Mouse (Mus musculus) ES-E14 (cell line): ENCODE data around the gene Gm266. TPM values are rescaled to one million over a fixed set of nuclear protein-coding genes. Genes with fewer than 3 reads are reported as not detected.

ENCODE experiments used
- DNase-seq: peaks from one replicate; pipeline ENCODE4 v3.0.0-alpha.2; 2013; ENCODE audit warnings: low read depth, low spot score
- H3K27ac ChIP-seq: 2 replicates; pipeline ENCODE4 v1.5.1; 2012; ENCODE audit warnings: low read depth, mild to moderate bottlenecking, low read length, moderate library complexity, mixed read lengths; ENCODE audit not compliant: poor library complexity, insufficient read depth, severe bottlenecking
- H3K36me3 ChIP-seq: 2 replicates; pipeline ENCODE4 v1.6.1; 2012; ENCODE audit warnings: mild to moderate bottlenecking, low read length, moderate library complexity, mixed read lengths; ENCODE audit not compliant: control insufficient read depth, poor library complexity, insufficient read depth, severe bottlenecking
- H3K4me1 ChIP-seq, 2 experiments: fragments of 150-350 bp in 1 of 2; sonication (generic) in 1 of 2; 2 replicates each; pipeline ENCODE4 v1.6.1; 2012; ENCODE audit warnings: low read length in 2 of 2, mild to moderate bottlenecking in 1 of 2, mixed read lengths in 1 of 2; ENCODE audit not compliant: control insufficient read depth in 2 of 2, insufficient read depth in 2 of 2, poor library complexity in 1 of 2
- H3K4me3 ChIP-seq, 2 experiments: fragments of 150-350 bp in 1 of 2; sonication (generic) in 1 of 2; 2 replicates each; pipeline ENCODE4 v1.5.1; 2012; ENCODE audit warnings: low read length in 2 of 2, low read depth in 1 of 2, mild to moderate bottlenecking in 1 of 2, mixed read lengths in 1 of 2; ENCODE audit not compliant: insufficient read depth in 1 of 2, poor library complexity in 1 of 2, severe bottlenecking in 1 of 2
- H3K9ac ChIP-seq: 2 replicates; pipeline ENCODE4 v1.6.1; 2012; ENCODE audit warnings: low read depth, mild to moderate bottlenecking, low read length, mixed read lengths; ENCODE audit not compliant: poor library complexity, insufficient read depth, severe bottlenecking
- H3K9me3 ChIP-seq: fragments of 150-350 bp; sonication (generic); 2 replicates; pipeline ENCODE4 v1.6.1; 2012; ENCODE audit warnings: low read depth, mild to moderate bottlenecking, low read length; ENCODE audit not compliant: control insufficient read depth, insufficient read depth
- CHD2 ChIP-seq: IDR thresholded peaks from 2 replicates; pipeline ENCODE4 v1.6.1; 2014; ENCODE audit warnings: mild to moderate bottlenecking, low read depth, low read length, inconsistent platforms
- HCFC1 ChIP-seq: IDR thresholded peaks from 2 replicates; pipeline ENCODE4 v1.6.1; 2012; ENCODE audit warnings: low read length, inconsistent platforms, borderline replicate concordance; ENCODE audit not compliant: insufficient read depth
- MAFK ChIP-seq: IDR thresholded peaks from 2 replicates; pipeline ENCODE4 v1.6.1; 2014; ENCODE audit warnings: mild to moderate bottlenecking, low read depth, low read length, inconsistent platforms; ENCODE audit not compliant: insufficient read depth
- ZC3H11A ChIP-seq: IDR thresholded peaks from 2 replicates; pipeline ENCODE4 v1.6.1; 2012; ENCODE audit warnings: low read depth, mild to moderate bottlenecking, inconsistent platforms, low read length, borderline replicate concordance
- ZNF384 ChIP-seq: IDR thresholded peaks from 2 replicates; pipeline ENCODE4 v1.6.1; 2012; ENCODE audit warnings: low read depth, low read length, inconsistent platforms
- in situ Hi-C, 2 experiments: fragments of 600-800 bp; cut with MboI; formaldehyde crosslinking; loops; one replicate each; pipeline ENCODE4 v1.15.1; 2025; ENCODE audit warnings: low sequenced_read_pairs in 2 of 2, inconsistent platforms in 1 of 2; ENCODE audit not compliant: unreplicated experiment in 2 of 2
- total RNA-seq: library from RNA; depleted of rRNA; stranded (reverse); fragments of 300-350 nt; gene quantifications from 2 replicates; pipeline ENCODE4 v1.2.3, GENCODE M21; 2012

Gene Gm266
- total RNA-seq, 1 experiment: 0.62 TPM

DNA sequence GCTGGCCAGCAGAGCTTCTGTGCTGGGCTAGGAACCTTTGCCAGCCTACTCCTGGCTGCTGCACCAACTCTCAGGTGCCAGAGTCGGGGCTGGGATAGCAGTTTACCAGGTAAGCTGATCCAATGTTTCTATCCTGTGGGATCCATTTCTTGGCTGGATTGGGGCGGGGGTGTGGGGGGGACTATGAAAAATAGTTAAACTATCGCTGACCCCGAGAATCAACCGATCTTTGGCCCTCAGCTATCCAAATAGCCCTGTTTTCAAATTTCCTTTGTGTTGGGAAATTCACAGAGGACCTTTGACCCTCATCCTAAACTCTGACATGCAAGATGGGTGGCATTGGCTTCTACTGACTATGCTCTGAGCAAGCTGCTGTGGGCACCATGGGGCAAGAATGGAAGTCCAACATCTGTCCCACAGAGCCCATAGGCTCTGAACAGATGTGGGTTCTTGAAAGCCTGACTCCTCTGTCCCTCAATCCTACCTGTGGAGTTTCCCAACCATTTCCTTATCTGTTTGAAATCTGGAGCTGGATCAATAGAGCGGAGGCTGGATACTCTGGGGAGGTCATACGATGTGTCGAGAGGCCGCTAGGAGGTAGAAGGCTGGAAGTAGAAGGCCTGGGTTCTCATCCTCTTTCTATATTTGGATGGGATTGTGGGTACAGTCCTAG is 44.8 kb downstream of the Gm266 start:
- DNase-seq: no peak
- in situ Hi-C loops: no loop called here
- Histone ChIP-seq H3K9ac (no peak overlapping the region), H3K36me3 (no peaks in the 10 kb centered on the region), H3K4me1 (peaks cover 0 to 5% of the 10 kb centered on the region in 2 experiments; a peak in 2 of 4 replicates), H3K9me3 (no peaks in the 10 kb centered on the region), H3K4me3 (no peak overlapping the region), H3K27ac (no peak overlapping the region)
- TF ChIP-seq CHD2: no peak
- no peak for TF ChIP-seq ZC3H11A
- TF ChIP-seq MAFK: no peak
- TF ChIP-seq HCFC1: no peak
- no peak for TF ChIP-seq ZNF384

- in situ Hi-C loops: no loop called here
- no peaks in the 10 kb centered on the region for H3K36me3 ChIP-seq
- no peaks in the 10 kb centered on the region for H3K9me3 ChIP-seq
- DNase-seq: no peak
- no peak overlapping the region for H3K4me3 ChIP-seq
- H3K27ac ChIP-seq: no peak overlapping the region
- no peak overlapping the region for H3K9ac ChIP-seq
- H3K4me1 ChIP-seq: peaks cover 0 to 6% of the 10 kb centered on the region in 2 experiments; a peak in 2 of 4 replicates
- no peak for TF ChIP-seq CHD2
Observed at GRCm38 (mm10) chr12:111438850-111439249, 46.8 kb downstream of the Gm266 start.

DNA sequence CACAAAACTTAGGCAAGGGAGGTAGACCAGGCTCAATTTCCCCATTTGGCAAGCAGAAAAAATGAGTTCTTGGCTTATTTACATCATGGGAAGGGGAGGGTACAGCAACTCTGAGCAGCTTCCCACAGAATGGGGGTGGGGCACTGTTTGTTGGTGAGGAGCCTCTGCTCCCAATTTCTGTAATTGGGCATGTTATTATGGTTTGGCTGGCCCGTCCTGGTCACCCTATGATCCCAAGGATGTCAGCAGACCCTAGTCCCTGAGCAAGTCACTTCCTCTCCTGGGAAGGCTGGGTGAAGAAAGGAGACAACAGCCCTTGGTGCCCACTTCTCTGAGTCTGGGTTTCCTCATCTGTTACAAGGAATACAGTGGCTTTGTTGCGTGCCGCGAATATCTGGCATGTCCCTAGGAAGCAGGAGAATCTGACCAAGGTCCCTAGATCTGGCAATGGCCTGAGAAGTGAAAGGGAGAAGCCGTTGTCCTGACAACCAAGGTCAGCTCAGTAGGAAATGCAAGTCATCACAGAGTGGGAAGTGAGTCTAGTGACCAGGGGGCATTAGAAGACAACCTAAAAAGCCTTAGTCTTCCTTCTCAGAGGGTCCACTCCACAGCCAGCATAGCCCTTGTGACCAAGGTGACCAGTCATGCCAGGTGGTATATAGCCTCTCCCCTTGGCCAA is 48.3 kb downstream of the Gm266 start:
- no peak for TF ChIP-seq ZC3H11A
- TF ChIP-seq CHD2: no peak
- Histone ChIP-seq H3K36me3 (no peaks in the 10 kb centered on the region), H3K4me1 (peaks cover 0 to 8% of the 10 kb centered on the region in 2 experiments; a peak in 3 of 4 replicates), H3K4me3 (no peak overlapping the region), H3K9me3 (no peaks in the 10 kb centered on the region), H3K9ac (no peak overlapping the region), H3K27ac (no peak overlapping the region)
- in situ Hi-C loops: no loop called here
- no peak for DNase-seq

DNA sequence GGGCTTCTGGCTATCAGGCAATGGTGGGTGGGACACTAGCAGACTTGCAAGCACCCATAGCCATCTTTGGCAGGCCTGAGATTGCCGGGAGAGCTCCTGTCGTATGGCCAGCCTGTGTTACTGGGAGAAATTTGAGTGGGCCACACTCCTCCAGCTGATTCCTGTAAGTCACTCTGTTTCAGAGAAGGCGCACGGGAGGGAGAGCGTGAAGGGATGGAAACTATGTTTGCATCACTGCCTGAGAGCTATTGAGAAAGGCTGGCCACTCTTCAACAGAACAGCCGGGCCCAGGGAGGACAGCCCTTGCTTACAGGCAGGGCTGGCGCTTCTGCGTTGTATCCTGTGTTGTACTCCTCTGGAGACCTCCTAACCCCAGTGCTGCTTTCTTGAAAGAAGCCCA is 49.0 kb downstream of the Gm266 start:
- Histone ChIP-seq H3K4me1 (peaks cover 0 to 12% of the 10 kb centered on the region in 2 experiments; a peak in 2 of 4 replicates), H3K9me3 (no peaks in the 10 kb centered on the region), H3K36me3 (no peaks in the 10 kb centered on the region), H3K4me3 (no peak overlapping the region), H3K27ac (no peak overlapping the region), H3K9ac (no peak overlapping the region)
- in situ Hi-C loops: no loop called here
- DNase-seq: no peak
- TF ChIP-seq ZC3H11A: no peak
- TF ChIP-seq MAFK: no peak

DNA sequence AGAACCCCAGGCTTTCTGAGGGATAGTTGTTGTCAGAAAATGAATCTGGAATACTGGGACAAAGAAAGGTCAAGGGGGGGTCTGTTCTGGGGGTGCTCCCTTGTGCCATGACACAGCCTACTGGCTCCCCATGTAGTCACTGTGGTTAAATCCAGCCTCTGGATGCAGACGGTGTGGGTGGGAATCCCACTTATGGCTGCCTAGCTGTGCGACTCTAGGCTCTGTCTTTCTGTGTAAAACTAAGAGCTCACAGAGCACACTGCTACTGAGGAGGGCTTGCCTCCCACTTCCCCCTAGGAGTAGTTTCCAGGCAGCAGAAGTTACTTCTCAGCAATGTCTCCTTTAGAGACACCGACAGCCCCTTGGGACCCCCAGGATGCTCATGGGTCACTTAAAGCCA is 49.5 kb downstream of the Gm266 start:
- H3K9me3 ChIP-seq: no peaks in the 10 kb centered on the region
- TF ChIP-seq ZNF384 (no peak), ZC3H11A (no peak), HCFC1 (no peak), CHD2 (no peak), MAFK (no peak)
- H3K27ac ChIP-seq: no peak overlapping the region
- H3K4me1 ChIP-seq: peaks cover 0 to 13% of the 10 kb centered on the region in 2 experiments; a peak in 2 of 4 replicates
- H3K9ac ChIP-seq: no peak overlapping the region
- no peak overlapping the region for H3K4me3 ChIP-seq
- in situ Hi-C loops: no loop called here
- H3K36me3 ChIP-seq: no peaks in the 10 kb centered on the region
- no peak for DNase-seq
